Mouse (Mus musculus) liver, embryonic 14.5 days (tissue): ENCODE measurements around the gene Dock9.

ENCODE experiments used
- CTCF ChIP-seq: IDR thresholded peaks from 2 replicates; pipeline ENCODE4 v1.5.1; 2016; ENCODE audit warnings: antibody characterized with exemption, low read depth, control low read depth
- EP300 ChIP-seq: IDR thresholded peaks from 2 replicates; pipeline ENCODE4 v1.6.1; 2016; ENCODE audit warnings: antibody characterized with exemption, low read depth

- TF ChIP-seq CTCF: no peak
- no peak for TF ChIP-seq EP300
Measured at GRCm38 (mm10) chr14:121663913-121664312, 133.7 kb downstream of the Dock9 start.
